Mouse (Mus musculus) embryo, embryonic 10 days (tissue): Measurements from ENCODE around the gene Plscr3.
"Not testable (repeated sequence)": the region's sequence is repeated elsewhere in the genome, so short reads cannot be mapped to it uniquely, and the experiment has no call there.

Experiments
- DNase-seq: peaks from one replicate; pipeline ENCODE4 v3.0.0-alpha.2; 2015; ENCODE audit warnings: low spot score

Plscr3 gene

GRCm38 (mm10) chr11:69833554-69833953 lies 12.6 kb upstream of the Plscr3 start:
- DNase-seq: no peak

DNA sequence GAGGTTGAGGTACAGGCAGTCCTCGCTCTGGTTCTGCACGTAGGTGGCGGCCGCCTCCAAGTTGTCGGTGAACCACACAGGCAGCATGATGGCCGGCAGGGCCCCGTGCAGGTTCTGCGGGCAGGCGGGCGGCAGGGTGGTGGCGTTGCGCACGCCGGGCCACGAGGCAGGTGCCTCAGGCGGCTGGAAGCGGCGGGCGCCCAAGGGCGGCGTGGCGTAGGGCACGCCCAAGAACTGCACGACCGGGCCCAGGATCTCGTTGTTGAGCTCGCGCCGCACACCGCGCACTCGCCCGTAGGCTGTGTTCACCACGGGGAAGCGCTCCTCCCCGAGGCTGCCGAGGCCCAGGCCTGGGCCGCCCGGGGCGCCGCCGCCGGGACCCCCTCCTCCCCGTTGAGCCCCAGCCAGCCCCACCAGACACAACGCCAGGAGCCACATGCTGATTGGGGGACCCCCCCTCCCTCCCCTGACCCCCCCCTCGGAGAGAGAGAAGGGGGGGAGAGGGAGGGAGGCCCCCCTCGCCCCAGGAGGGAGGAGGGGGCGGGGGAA lies 12.1 kb upstream of the Plscr3 start:
- DNase-seq: peak; percentile 46

GRCm38 (mm10) chr11:69835326-69835965 lies 10.7 kb upstream of the Plscr3 start:
- DNase-seq: peak; percentile 69

- no peak for DNase-seq
Measured at GRCm38 (mm10) chr11:69835966-69836335, 10.2 kb upstream of the Plscr3 start.

GRCm38 (mm10) chr11:69836703-69837576 lies 9.2 kb upstream of the Plscr3 start:
- peak; percentile 65 for DNase-seq

GRCm38 (mm10) chr11:69837604-69837951 lies 8.6 kb upstream of the Plscr3 start, which contains the start of gene Nlgn2:
Gene Nlgn2 (minus strand): TSS chr11:69837784.
- no peak for DNase-seq

DNA sequence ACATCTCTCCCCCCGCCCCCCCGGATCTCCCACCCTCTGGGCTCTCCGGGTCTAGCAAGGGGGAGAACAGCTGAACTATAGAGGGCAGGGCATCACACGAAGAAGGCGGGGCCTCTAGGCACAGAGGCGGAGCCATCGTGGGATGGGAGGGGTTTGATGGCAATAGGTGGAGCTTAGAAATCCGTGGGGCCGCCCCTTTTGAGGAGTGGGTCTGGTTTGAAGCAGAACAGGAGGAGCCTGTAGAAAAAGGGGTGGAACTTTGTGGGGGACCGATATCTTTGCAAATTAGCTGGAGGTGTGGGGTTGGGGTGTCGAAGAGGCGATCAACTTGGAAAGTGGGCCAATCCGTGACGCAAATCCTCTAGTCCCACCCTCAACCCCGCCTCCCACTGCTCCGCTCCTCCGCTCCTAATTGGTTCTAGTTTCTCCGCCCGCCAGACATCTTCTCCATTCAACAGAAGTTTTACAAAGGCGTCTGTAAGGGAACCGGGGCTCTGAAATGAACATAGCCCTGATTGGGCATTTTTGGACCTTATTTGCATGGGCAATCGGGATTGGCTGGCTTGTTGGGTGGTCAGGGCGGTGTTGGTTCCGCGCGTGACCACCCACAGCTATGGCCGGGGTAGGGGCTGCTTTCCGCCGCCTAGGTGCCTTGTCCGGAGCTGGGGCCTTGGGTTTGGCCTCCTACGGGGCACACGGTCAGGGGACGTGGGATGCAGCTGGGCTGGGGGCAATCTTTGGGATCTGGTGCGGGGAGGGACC lies 8.0 kb upstream of the Plscr3 start, which contains the start of gene Tmem256:
Gene Tmem256, plus strand, starts transcription at position 563 of the 762 bp plus-strand sequence.
- peak; percentile 98 for DNase-seq

GRCm38 (mm10) chr11:69838714-69839104 lies 7.5 kb upstream of the Plscr3 start:
- no peak for DNase-seq

DNA sequence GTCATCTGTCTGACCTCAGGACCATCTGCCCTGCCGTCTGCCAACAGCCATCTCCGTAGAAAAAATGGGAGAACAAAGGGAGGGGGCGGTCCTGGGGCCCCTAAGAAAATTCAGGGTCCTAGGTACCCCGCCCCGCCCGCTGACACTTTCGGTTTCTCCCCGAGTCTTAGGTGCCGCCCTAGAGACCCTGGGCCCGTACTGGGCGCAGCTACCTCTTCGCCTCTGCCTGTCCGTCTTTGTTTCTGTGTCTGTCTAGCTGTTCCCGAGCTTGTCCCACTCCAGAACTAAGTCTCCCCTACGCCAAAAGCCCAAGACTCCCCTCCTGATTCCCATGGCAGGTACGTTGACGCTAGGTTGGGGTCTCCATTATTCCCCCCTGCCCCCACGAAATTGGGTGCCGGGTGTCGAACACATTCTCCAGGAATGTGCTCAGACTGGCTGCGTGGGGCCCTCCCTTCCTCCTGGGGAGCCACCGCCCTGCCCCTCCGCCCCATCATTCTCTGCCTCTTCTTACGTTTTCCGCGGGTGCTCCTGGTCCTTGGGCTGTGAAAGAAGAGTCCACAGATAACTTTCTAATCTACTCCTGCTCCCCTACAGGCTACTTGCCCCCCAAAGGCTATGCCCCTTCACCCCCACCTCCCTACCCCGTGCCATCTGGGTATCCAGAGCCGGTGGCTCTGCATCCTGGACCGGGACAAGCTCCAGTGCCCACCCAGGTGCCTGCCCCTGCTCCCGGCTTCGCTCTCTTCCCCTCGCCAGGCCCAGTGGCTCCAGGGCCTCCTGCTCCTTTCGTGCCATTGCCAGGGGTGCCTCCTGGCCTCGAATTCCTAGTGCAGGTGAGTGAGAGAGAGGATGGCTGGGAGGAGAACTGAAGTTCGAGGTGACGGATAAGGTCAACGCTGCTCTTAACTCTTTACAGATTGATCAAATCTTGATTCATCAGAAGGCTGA lies 837 bp downstream of the Plscr3 start:
- DNase-seq: no peak

DNA sequence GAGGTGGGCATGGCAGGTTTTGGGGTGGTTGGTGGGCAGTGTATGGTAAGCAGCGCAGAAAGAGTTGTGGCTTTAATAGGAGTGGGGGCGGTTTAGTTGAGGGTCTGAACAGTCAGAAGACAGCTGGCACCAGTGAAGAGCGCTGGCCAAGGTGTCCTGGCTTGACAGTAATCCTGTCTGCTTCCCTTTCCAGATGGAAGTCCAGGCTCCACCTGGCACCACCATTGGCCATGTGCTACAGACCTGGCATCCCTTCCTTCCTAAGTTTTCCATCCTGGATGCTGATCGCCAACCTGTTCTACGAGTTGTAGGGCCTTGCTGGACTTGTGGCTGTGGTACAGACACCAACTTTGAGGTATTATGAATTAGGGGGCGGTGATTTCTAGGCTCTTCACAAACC lies 1.8 kb downstream of the Plscr3 start:
- no peak for DNase-seq

DNA sequence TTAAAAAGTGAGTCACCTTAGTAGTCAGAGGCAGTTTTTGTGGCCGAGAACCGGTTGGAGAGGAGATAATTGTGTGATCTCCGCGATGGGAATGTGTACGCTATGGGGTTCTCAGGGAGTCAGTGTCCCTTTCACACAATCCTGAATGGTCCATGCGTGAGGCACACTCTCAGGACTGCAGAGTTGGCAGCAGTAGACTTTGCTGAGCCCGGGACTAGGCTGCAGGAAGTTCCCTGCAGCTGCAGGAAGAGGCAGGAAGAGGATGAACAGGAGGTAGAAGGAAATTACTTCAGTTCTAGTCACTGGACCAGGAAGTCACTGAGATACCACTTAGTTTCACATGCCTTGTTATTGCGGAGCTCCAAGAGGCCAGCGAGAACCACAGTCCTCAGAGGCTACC lies 3.0 kb downstream of the Plscr3 start:
- DNase-seq: no peak

DNA sequence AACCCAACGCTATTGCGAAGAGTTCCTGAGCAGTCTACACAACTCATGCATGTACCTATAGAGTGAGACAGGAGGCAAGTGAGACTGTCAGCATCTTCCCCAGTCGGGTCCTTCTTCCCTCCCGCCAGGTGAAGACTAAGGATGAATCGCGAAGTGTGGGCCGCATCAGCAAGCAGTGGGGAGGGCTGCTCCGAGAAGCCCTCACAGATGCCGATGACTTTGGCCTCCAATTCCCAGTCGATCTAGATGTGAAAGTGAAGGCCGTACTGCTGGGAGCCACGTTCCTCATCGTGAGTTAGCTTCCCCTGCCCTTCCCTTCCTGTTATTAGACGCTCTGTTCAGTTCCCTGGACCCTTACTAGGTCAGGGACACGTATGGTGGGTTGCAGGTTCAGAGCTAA lies 3.7 kb downstream of the Plscr3 start:
- no peak for DNase-seq

DNA sequence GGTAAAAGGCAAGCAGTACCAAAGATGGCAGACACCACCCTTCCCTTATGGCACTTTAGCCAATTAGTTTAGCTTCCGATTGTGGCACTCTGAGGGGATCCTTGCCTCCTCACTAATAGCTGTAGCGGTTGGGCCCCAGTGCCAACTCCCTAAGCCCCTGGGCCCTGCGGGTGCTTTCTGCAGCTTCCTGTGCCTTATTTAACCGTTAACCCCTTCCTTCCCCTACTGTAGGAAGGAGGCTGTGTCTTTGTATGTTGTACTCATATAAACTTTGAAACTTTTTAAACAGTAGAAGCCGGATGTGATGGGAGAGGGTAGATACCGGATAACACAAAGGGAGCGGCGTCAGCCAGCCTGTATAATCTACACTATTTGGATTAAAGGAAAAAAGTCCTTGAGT lies 4.6 kb downstream of the Plscr3 start:
- no peak for DNase-seq

DNA sequence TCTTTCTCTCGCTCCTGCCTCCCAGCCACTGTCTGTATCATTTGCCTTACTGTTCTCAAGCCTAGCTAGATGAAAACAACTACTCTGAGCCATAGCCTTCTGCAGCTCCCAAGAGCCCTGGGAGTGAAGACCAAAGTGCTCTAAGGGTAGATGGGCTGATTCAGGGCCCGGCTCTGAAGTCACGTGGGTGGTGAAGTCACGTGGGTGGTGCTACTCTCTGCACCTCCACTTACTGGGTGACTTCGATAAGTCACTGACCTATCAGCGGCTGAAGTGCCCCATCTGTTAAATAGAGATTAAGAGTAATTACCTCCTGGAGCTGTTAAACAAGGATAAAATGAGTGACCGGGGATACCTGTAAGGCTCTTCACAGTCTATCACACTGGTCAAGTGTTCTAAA lies 7.8 kb downstream of the Plscr3 start:
- DNase-seq: no peak

DNA sequence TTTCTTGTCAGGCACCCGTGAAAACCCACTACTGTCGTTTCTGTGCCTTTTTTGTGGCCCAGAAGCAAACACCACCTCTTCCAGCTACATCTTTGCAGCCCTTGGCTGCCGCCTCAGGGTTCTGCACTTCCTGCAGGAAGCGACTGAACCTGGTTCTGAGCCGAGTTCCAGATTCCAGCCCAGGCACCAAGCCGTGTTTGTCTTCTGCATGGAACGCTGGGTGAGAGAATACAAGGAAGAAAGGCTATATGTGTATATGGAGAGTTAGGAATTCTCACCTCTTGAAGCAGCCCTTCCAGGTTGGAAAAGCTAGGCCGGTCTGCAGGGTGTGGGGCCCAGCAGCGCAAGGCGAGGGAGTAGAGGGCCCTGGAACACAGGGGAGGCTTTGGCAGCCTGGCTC lies 8.5 kb downstream of the Plscr3 start:
- DNase-seq: no peak

GRCm38 (mm10) chr11:69855347-69855746 lies 9.2 kb downstream of the Plscr3 start:
- peak; percentile 77 for DNase-seq

- DNase-seq: no peak
Measured at GRCm38 (mm10) chr11:69858113-69858998, 12.2 kb downstream of the Plscr3 start, which contains the start of gene Tnk1. Gene Tnk1 (minus strand): TSS chr11:69858730.

GRCm38 (mm10) chr11:69863729-69864128 lies 17.6 kb downstream of the Plscr3 start:
- not testable (repeated sequence) for DNase-seq

GRCm38 (mm10) chr11:69864138-69864860 lies 18.1 kb downstream of the Plscr3 start:
- DNase-seq: no peak
